Mouse (Mus musculus) thymus, postnatal 14 days (tissue): ENCODE results near the gene Speg.

Experiments used
- DNase-seq: peaks from one replicate; pipeline ENCODE4 v3.0.0; 2021

Gene Speg

DNA sequence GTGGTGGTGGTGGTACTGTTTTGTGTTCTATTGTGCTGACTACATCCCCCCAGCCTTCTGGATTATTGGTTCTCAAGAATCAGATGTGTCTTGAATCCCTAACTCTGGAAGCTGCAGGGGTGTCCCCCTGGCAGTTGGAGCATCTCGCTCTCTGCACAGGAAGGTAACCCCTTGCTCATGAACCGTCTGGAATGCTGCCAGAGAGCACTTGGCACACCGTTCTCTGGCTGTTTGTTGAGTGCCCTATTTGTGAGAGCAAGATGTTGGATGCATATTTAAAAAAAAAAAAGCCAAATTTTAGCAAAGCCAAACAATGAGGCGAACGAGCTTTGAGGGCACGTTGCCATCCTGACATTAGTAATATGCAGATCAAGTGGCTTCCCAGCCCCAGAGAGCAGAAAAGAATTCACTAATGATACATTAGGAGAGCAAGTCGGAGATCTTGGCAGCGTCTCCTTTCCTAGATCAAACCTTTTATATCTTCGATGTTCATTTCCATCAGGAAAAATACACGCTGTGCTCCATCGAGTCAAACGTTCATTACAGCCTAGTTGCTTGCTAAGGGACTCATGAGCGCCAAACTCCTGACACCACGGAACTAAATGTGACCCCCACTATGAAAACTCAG lies 9.5 kb upstream of the Speg start:
- DNase-seq = no peak

DNA sequence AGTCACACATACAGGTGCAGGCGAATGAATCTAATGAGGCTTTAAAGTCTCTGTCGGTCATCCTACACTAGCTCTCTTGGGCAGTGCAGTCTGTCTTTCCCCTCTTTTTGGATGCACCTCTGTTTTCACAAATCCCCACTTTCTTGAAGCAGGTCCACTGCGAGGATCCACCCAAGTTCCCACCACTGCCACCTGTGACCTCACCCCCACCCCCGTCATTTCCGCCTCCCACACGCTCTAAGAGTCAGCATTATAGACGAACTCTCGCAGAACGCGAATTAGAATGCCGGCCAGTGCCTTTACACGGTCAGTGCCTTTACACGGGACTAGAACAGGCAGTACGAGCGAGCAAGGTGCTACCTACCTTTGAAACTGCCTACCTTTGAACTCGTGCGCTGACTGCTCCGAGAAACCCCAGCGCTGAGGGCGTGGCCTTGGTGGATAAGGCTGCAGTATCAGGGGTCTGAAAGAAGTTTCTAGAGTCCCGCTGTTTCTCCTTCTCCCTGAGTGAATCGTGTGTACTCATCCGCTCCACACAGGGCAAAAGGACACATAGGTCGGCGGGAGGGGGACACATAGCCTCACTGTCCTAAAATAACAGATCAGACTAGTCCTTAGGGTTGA lies 5.6 kb upstream of the Speg start:
- no peak for DNase-seq

DNA sequence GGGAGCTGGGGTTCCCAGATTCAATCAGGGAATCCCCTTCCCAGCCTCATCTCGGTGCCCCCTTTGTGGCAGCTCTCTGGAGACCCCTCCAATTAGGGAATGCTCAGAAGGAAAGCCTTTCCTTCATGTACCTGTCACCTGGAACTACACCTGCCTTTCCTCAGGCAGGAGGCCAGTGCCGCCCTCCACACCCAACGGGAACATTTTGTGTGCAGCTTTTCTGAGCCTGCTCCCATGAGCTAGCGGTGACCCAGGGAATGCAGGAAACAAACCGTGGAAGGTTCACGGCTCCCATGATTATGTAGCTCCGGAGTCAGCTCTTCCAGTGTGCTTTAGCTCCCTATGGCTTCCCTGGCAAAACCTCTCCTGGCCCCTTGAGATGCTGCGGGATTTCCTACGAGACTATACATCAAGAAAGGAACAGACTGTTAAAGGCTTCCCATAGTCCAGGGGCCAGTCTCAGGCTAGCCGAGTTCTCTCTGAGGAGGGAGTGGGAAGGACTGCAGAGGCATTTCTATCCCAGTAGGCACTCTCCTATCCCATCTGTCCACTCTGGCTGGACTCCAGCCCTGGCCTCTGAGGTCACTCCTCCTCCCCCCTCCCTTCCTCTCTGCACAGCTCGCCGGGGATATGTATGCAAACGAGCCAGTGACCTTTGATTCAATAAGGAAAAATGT lies 5.0 kb upstream of the Speg start:
- no peak for DNase-seq

DNA sequence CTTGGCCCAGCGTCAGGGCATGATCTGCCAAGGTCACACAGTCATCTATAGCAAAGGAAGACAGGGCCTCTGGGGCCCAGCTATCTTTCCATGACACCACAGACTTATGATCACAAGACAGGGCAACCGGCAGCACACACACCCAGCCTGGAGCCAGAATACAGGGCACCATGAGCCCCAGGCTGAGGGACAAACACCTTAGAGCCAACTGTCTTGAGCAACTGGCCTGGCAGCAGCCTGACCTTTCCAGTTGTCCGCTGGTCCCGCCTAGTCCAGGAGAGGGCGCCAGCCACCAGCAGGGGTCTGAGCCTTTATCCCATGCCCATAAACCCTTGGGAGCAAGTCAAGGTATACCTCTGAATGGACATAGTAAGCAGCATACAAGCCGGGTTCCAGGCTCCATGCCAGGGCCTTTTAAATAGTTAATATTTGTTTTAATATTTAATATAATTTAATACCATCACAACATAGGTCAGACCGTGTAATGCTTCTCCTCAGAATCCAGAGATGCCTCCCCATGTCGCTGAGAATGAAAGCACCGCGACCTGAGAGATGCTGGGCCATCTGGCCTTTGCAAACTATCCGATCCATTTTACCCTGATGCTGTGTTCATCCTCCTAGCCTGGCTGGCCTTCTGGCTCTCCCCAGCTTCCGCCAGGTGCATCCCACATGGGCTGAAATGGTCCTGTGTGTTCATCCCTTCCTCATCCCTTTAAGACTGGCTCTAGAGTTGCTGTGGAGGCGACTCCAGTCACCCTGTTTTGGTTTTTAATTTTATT lies 3.6 kb upstream of the Speg start:
- no peak for DNase-seq

DNA sequence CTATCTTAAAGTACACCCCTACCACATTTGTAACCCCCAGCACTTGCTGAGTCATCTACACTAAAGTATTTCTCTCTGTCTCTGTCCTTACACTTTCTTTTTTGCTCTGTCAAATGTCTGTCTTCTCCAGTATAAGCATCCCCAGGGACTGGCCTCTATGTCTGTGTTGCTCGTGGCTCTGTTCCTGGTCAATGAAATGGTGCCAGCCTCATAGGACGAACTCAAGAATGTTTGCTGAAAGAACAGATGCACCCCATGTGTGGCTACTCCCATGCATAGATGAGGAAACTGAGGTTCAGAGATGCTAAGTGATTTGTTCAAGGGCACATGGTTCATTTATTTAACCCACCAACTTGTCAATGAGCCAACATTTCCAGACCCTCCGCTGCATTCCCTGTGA lies 2.6 kb upstream of the Speg start:
- no peak for DNase-seq

DNA sequence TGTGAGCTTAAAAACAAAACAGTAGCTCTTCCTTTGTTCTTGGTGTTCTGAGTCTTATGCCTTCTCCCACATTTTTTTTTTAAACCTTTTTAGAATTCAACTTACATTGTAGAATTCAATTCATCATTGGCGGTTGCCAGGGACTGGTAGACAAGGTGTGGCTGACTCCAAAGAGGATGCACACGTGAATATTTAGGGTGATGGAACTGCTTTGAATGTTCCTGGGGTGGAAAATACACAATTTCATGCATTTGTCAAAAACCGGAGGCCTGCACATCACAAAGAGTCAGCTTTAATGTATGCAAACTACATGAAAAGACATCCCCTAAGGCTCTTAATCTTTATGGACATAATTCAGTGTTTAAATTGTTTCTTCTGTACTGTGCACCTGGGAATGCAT lies 1.8 kb upstream of the Speg start:
- no peak for DNase-seq

DNA sequence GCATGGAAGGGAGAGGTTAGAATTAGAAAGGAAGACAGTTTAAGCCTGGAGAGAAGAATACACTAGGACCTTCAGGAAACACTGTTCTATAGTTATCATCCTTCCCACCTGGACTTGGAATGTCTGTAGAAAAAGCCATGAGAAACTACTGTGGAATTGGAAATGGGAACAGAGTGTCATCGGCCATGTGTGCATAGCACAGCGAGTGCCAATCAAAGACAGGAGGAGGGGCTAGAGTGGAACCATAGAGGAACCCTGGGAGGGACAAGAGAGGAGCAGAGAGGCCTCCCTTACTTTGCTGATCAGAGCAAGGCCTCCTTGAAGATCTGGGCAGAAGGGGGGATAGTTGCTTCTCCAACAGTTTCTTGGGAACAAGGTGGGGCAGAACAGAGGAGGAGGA lies 4.1 kb downstream of the Speg start:
- no peak for DNase-seq

DNA sequence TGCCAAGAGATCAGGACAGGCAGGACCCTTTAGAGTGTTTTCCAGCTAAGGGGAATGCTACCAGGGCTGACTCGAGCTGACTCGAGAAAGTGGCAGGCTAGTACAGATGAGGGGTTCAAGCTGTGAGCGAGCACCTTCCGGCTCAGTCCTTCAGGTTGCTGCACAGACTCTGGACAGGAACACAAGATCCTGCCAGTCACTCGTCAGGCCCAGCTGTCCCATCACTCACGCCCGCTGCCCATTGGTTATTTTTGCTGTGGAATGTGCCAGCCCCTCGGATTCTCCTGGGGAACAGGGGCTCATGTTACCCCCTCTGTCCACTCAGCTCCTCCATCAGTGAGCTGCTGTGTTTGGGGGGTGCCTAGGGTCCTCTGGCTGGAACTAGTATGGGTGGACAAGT lies 4.8 kb downstream of the Speg start:
- no peak for DNase-seq

DNA sequence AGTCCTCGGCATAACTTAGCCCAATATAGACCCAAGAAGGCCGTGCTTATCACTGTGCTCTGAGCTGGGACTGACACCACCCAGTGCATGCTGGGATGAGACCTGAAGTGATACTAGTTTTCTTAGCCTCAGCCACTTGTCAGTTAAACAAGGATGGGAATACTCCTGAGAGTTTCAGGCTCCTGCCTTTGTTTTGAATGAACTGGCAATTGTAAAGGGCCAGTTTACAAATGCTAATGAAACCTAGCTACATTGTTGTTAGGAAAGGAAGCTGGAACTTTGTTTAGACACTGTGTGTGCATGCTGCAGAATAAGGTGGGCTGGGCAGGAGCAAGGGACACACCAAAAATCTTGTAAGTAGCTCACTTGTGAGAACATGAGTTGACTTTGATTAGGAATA lies 5.9 kb downstream of the Speg start:
- no peak for DNase-seq

DNA sequence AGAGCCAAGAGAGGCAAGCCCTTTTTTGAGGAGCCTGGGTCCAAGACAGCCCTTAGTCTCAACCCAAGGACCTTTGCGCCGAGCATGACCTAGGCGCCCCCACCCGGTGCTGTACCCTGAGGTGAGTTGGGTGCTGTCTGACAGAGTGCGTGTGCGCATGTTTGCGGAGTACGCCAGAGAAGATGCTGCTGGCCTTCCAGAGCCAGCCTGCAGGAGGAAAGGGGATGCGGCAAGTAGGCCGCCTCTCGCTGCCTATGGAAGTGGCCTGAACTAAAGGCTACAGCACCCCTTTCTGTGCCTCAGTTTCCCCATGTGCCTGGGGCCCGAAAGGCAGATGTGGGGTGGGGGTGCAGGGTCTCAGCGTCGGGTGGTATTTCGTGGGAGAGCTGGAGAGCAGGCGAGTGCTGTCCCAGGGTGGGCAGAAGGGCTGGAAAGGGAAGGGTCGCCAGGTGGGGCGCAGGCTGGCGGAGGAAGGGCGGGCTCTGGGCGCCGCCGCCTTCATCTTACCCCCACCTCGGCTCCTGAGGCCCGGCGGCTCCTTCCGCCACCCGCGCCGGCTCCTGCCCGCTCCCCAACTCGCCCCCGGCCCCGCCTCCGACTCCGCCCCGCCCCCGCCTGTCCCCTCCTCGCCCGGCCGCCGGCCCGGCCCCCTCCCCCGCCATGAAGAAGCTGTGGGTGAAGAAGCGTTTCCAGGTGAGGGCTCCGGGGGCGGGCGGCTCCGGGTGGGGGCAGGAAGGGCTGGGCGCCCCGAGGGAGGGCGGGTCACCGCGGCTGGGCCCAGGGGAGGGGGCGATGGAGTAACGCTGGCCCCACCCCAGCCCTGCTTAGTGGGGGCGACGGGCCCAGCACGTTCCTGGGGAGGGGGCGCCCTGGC lies 6.6 kb downstream of the Speg start:
- peak; percentile 48 for DNase-seq

DNA sequence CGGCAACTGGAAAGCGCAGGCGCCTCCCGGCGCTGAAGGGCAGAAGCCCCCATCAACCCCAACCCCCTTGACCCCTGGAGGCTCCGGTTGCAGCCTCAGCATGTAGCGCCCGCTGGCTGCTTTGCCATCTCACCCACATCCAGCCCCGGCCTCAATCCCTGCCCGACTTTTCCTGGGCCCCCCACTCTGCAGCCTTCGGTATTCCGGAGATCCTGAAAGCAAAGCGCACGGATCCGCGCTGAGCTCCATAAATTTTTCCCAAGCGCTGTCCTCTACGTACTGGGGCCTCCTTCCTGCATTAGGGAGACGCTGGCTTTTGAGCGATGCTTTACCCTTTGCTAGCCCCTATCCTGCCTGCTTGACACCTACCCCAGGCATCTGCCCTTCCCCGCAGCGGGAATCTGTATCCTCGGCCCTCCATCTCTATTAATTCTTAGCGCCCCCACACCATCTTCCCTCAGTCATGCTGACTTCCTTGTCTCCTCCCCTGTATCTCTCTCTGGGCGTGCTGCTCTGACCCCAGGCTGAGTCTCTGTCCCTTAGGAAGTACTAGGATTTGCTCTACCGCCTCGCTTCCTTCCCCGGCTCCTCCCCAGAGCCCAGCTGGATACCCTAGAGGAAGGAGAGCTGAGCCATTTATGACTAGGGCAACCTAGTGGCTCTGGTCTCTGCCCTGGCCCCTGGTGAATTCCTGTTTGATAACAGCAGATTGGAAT lies 7.4 kb downstream of the Speg start:
- no peak for DNase-seq

DNA sequence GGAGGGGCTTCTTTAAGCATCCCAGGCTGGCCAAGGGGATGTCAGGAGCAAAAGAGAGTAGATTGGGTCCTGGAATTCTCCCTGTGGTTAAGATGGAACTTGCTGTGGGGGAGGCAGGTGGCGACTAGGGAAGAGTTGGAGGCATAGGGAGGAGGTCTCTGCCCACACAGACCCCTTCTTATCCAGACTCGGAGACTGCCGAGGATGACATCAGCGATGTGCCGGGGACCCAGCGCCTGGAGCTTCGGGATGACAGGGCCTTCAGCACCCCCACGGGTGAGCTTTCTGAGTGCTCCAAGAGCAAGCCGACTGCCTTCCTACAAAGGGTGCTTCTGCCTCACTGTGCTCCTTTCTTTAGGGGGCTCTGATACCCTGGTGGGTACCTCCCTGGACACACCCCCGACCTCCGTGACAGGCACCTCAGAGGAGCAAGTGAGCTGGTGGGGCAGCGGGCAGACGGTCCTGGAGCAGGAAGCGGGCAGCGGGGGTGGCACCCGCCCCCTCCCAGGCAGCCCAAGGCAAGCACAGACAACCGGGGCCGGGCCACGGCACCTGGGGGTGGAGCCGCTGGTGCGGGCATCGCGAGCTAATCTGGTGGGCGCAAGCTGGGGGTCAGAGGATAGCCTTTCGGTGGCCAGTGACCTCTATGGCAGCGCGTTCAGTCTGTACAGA lies 9.5 kb downstream of the Speg start:
- no peak for DNase-seq

DNA sequence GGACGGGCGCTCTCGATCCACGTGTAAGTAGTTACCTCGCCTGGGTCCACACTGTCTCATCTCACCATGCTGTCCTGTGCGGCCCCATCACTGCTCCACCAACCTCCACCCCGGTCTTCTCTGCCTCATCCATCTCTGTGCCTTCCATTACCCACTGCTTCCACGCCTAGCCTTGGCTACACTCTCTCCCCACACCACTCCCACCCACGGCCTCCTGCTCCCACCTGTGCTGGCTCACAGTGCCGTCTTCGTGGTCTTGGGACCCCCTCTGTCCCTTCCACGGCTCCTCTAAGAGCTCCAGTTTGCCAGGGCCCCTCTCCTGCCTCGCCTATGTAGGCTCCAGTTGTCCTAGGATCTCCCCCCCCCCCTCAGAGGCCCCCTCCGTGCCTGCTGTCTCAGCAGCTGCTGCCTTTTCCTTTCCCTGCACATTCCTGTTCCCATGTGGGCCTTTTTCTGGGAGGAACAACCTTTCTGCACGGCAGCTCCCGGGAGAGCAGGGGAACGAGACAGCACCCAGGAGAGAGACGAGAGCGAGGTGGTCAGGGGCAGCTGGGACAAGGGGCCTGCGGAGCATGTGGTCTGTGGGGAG lies 10.1 kb downstream of the Speg start:
- no peak for DNase-seq

DNA sequence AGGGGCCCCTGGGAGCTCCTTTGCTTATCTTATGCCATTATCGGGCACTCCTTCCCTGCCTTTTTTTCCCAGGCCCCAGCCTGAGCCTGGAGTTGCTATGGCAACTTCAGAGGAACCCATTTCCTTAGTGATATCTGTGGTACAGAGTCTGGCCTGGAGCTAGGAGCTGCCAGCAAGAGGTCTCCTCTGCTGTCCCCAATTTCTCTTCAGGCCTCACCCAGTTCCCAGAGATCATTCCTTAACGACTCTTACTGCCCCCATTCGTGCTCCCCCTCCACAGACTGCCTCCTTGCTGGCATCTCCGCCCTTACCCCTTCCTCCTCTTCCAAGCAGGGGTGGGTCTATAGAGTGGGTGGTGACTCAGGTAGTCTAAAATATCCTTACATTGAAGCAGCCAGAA lies 11.1 kb downstream of the Speg start:
- DNase-seq = no peak

DNA sequence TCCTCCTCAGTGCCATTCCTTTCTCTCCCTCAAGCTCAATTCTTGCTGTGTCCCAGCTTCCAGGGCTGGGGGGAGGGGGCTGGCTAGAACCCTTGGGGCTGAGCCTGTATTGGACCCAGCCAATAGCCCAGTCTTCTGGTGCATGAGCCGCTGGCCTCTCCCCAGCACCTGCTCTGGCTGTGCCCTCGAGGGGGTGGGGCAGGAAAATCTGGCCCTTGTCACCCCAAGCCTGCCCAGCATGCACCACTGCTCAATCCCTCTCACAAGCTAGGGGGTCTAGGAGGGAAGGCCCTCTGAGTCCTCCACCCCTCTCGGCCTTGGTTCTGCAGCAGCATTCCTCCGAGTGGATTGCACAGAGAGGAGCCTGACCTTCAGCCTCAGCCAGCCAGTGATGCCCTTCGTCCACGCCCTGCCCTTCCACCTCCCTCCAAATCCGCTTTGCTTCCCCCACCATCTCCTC lies 12.4 kb downstream of the Speg start:
- DNase-seq = no peak

DNA sequence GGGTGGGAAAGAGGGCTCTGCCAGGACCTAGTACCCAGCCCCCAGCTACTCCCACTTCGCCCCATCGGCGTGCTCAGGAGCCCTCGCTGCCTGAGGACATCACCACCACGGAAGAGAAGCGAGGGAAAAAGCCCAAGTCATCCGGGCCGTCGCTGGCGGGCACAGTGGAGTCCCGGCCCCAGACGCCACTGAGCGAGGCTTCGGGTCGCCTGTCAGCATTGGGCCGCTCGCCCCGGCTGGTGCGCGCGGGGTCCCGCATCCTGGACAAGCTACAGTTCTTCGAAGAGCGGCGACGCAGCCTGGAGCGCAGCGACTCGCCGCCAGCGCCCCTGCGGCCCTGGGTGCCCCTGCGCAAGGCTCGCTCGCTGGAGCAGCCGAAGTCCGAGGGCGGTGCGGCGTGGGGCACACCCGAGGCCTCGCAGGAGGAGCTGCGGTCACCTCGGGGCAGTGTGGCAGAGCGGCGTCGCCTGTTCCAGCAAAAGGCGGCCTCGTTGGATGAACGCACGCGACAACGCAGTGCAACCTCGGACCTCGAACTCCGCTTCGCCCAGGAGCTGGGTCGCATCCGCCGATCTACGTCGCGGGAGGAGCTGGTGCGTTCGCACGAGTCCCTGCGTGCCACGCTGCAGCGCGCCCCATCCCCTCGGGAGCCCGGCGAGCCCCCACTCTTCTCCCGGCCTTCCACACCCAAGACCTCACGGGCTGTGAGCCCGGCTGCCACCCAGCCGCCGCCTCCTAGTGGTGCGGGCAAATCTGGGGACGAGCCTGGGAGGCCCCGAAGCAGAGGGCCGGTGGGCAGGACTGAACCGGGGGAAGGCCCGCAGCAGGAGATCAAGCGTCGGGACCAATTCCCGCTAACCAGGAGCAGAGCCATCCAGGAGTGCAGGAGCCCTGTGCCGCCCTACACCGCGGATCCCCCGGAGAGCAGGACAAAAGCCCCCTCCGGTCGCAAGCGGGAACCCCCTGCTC lies 13.1 kb downstream of the Speg start:
- DNase-seq = no peak

DNA sequence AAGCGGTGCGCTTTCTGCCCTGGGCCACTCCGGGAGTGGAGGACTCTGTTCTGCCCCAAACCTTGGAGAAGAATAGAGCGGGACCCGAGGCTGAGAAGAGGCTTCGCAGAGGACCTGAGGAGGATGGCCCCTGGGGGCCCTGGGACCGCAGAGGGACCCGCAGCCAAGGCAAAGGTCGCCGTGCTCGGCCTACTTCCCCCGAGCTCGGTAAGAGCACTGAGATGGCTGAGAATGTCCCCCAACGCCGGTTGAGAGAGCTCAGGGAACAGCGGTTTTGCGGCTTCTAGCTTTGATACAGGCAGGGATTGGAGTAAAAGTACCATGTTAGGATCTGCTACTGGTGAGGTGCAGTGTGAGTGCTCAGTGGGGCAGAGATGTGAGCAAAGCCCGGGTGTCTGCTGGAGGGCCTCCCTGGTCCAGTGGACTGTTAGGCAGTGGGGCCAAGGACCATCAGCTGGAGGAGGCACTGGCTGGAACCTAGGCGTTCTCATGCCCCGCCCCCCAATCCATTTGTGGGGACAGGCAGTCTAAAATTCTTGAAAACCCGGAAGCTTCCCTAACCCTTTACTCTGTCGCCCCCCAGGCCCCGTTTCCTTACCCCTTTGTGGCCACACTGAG lies 13.9 kb downstream of the Speg start:
- no peak for DNase-seq

DNA sequence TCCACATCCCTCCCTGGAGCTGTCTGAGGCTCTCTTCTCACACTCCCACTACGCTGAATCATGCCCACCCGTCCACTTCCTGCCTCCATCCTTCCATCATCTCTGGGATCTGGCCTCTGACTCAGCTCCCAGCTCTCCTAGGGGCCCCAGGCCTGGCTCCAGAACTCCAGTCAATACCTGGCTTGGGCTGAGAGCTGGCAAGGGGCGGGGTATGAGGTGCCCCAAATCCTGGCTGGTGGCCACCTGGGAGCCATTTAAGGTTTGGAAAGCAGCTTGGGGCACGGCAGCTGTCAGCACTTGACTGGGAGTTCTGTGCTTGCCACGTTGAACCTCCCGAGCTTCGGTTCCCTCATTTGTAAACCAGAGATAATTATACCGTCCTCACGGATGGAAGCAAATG lies 18.0 kb downstream of the Speg start:
- DNase-seq = no peak

DNA sequence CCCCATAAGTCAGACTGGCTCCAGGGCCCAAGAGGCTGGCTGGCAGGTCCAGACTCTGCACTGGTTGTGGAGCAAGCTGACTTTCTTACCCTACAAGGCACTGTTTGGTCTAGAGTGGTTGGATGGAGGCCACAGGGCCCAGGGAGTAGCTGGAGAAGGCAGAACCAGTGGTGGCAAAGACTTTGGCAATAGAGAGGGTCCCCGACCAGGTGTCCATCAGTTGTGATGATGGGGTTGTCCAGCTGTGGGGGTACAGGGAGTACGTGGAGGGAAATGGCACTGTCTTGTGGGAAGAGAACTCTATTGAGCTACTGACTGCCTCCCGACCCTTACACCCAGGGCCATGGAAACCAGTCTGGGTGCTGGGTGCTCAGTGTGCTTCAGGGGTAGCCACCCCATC lies 18.7 kb downstream of the Speg start:
- DNase-seq = no peak
